Mouse (Mus musculus) R1 (cell line): ENCODE measurements at regions not wholly inside any gene's neighbourhood (a gene's known extent, or its start where the extent isn't known, plus 50 kb on each side); places are given as distances from the start of the nearest gene placed in this dataset.
"Not testable (repeated sequence)": the region's sequence is repeated elsewhere in the genome, so short reads cannot be mapped to it uniquely, and the experiment has no call there.

ENCODE experiments used
- DNase-seq: peaks from one replicate; pipeline ENCODE4 v3.0.0-alpha.2; 2018; ENCODE audit warnings: low read depth, low spot score

DNA sequence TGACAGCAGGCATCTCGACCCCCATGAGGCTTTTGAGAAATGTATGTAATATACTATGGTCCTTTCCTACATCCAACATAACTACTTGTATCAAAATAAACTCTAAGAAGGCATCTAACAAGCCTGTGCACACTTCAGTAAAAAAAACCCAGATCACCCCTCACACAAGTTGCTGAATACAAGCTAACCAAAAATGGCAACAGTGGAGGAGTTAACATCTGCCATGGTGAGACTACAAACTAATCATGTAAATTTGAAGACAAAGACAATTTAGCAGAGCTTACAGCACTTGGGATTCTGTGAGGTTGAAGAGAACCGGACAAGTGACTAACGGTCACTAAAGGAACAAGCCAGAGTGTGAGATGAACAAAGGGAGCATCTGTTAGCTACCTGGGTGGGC is 380.6 kb upstream of the Ngly1 start:
- no peak for DNase-seq

DNA sequence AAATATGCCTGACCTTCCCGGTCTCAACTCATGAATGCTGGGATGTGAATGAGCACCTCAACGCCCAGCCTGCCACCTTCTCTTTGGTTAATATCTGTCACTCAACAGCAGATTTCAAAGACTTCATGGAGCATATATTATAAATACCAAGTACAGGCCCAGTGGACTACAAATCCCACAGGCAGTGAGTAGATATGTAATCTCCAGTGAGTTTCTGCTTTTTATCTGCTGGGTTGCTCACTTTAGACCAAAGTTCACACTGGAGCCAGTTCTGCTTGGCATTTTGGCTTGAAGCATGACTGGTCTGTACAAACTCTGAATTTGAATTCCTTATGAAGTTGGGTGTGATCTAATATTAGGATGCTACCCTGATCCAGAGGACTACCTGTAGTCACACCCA is 377.1 kb upstream of the Ngly1 start:
- DNase-seq = no peak

DNA sequence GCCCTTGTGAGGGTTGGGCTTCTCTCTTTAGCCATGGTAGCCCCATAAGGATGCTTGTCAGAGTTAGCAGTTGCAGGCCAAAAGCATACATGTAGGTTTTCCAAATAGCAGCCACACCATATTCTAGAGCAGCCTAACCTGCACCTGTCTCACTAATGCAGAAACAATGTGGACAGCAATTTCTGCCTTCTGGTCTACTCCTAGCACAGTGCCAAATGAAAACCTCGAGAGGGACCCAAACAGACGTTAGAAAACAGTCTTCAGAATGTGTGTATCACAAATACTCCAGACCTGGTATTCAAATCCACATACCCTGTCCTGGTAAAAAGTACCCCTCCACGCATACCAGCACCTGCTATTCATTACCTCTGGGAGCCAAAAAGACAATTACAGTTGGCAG is 368.9 kb upstream of the Ngly1 start:
- DNase-seq = peak; percentile 24

DNA sequence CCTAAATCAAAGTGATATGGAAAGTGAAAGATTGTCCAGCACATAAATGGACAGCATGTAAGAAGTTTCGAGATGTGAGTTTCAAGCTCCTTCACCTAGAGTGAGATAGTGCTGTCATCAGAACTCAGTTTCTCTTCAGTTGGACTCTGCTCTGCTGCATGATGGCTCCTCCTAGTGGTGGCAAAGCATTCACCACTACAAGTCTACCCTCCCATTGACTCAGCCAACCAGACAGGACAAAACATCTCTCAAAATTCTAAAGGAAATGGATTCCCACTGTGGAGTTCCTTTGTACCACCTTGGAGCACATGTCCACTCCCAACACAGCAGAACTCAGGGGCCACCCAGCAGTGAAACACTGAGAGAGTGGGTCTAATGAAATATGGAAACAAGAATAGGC is 367.8 kb upstream of the Ngly1 start:
- peak; percentile 72 for DNase-seq

DNA sequence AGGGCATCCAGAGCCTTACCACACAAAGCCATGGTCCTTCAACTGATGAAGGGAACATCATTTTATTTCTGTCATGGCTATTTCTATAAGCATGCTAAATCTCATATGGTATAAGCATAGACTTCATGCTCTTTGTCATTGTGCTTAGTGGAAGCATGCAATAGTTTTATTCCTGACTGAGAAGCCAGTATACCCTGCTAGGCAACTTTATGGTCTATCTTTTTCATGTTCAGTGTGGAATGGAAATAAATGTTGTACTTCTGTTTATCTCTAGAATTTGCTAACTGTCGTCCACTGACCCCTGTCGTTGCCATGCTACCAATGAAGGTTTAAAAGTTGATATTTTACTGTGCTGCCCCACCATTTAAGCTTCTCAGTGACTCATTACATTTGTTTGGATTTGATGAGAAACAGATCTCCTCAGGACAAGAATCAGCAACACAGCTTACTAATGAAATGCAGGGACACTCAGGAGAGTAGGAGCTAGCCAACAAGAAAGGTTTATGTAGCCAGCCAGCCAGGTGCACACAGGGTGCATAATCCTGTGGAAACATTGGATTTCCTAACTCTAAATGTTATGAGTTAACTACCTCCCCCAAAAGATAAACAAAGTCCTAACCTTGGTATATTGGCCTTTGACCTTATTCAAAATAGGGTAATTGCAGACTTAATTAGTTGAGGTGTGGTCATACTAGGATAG is 364.3 kb upstream of the Ngly1 start:
- no peak for DNase-seq

DNA sequence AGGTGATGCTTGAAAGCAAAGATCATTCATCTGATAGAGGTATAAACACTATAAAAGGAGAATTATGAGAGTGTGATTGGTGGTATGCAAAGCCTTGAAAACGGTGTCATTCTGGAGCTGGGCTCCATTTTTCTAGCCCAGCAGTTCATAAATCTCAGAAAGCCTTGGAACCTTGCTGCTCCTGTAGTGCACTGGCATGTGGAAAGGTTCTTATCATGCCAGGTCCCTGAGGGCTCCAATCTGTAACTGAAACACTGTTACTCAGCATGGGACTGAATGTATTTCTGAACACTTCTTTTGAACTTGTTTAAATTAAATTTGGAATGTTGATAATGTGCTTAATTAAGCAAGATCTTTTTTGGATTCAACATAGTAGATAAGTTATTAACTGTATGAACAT is 352.0 kb upstream of the Ngly1 start:
- no peak for DNase-seq

DNA sequence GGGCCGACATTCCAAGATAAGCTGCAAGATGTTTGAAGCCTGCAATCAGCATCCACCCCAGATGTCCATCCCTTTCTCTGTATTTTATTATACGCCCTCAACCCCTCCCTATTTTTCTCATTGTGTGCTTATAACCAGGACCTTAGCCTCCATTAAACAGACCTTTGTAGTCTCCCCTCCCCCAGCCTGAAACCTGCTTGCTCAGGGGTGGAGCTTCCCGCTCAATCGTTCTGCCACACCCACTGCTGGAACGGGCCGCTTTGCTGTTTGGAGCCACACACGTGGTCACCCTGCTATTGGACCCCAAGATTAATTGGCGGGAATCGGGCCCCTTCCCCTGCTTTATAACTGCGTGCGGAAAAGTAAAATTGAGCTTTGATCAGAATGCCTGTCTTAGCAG is 342.7 kb upstream of the Ngly1 start:
- peak; percentile 39 for DNase-seq

DNA sequence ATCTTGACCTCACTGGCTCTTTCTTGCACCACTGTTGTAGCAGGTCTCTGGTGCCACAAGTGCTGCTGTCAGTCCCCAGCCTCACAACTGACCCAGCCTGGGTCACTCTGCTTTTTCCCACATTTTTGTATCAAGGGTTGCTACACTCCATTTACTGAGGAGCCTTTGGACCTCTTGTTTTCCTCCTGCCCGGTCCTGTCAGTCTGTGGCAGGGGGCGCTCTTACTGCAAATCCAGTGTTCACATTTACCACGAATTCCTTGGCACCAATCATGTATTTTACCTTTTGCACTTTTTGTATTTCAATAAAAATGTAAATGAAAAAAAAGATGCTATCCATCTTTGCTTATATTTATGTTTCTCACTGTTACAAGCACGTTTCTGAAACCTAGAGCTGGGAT is 335.9 kb upstream of the Ngly1 start:
- not testable (repeated sequence) for DNase-seq

DNA sequence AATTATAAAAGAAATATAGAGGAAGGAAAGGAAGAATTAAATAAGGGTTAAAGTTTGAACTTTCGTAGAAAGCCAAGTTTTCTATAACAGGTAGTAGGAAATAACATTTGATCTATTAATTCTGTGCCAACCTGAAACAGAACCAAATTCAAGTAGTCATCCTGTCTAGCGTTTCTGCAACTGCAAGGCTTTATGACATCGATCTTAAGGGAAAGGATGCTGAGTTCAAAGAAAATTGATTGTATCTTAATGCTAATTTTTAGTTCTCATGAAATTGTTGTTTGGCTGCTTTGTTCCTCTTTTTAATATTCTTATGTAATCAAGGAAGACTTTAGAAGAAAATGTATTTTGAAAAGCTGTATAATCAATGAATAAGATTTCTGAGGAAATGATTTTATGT is 334.9 kb upstream of the Ngly1 start:
- DNase-seq = no peak

DNA sequence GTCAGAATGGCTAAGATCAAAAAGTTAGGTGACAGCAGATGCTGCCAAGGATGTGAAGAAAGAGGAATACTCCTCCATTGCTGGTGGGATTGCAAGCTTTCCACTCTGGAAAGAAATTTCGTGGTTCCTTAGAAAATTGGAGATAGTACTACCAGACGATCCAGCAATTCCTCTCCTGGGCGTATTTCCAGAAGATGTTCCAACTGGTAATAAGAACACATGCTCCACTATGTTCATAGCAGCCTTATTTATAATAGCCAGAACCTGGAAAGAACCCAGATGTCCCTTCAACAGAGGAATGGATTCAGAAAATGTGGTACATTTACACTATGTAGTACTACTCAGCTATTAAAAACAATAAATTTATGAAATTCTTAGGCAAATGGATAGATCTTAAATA is 324.4 kb upstream of the Ngly1 start:
- DNase-seq = not testable (repeated sequence)

DNA sequence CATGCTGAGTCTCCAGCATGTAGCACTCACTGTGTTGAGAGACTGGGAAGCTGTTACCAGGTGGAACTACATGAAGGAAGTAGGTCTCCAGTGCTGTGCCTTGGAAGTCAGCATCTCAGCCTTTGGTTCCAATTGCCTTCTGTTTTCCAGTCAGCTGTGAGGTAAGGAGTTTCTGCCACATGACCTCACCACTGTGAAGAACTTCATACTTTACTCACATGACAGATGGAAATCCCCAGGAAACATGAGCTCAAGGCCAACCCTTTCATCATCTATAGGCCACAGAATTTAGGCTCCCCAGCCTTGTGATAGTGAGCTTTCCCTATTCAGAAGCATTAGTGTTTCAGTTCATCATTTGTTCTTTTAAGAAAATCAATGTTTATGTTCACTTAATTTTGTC is 314.4 kb upstream of the Ngly1 start:
- no peak for DNase-seq

DNA sequence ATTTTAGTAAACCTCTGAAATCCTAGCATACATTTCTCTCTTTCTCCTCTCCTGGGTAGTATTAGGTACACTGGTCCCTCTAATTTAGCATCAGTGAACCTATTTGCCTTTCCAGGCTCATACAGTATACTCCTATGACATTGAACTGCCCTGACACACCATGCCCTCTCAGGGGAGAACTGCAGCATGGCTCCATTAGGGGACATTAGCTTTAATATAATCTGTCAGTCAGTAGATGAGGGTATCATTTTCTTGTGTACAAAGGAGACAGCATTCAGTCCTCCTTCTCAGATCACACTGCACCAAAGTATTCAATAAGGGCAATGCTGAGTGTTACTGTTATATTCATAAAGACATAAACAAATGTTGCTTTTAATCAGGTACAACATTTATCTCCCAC is 278.8 kb upstream of the Ngly1 start:
- no peak for DNase-seq

DNA sequence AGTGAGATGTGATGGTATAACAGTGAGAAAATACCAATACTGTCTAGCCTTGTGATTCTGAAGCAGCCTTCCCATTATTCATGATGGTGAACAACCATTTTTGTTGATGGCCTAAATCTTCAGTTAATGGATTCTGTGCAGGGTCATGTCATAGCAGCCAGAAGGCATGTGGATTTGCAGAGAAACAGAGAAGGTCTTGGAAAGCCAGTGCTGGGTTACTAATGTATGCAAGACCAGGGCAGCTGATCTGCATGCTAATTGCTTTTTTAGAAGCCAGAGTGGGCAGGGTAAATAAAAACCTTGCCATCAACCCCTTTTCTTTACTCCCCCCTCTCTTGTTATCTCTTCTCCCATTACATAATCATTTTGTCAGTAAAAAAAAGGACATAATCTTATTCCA is 278.3 kb upstream of the Ngly1 start:
- DNase-seq = no peak

DNA sequence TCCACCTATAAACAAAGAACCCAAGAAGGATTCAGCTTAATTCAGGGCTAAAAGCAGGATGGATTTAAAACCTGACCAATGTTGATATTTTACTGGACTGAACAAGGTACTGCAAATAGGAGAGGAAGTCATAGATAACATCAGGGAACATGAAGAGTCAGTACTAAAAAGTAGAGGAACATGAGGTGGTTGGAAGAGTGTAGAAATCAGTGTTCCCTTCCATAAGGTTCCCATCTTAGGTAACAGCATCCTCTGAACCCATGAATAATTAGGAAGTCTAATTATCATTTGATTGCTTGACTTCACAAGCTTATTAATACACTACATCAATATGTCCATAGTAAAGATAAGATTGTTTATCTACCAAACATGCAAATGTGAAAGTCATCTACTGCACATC is 277.8 kb upstream of the Ngly1 start:
- DNase-seq = no peak

DNA sequence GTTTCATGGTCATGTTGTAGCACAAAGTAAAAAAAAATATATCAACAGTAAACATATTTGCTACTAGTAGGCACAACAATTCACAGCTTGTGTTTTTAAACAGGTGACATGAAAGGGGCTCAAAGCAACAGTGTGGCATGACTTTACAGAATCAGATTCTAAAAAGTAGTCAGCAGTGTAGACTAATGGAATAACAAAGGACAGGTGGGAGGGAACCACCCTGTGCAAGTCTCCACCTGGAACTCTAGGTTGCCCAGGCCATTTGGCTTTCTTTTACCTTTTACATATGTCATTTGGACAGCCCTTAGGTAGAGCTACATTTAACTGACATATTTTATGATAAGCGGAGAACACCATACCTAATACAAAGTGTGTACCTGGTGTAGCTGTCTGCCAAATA is 271.7 kb upstream of the Ngly1 start:
- peak; percentile 66 for DNase-seq

DNA sequence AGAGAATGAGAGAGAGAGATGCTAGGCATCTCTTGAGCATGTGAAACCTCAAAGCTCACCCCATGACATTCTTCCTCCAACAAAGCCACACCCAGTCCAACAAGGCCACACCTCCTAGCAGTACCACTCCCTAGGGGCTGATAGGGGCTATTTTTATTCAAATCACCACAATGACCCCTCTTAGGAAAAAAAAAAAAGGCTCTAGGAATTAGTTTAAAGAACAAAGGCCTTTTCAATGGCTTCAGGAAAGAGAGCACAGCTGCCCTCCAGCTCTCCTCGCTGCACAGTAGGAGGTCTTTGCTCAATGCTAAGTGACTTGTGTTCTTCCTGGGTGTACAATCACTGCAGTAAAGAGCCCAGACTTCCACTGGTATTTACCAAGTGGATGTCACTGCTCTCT is 270.8 kb upstream of the Ngly1 start:
- DNase-seq = peak; percentile 99

DNA sequence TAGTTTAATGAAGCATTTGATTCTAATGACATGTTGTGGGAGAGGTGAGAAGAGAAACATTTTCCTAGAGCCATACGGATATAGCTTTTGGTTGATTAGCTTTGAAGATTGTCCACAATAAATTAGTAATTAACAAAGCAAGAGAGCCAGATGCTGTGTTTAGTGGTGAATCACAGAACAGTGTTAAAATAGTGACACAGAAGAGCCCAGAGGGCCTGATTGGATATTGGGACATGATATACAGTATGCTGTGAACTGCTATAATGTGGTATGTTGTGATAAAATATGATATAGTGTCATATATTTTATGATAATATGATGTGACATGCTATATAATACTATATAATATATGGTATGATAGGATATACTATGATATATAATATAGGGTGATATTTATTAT is 243.7 kb upstream of the Ngly1 start:
- no peak for DNase-seq

DNA sequence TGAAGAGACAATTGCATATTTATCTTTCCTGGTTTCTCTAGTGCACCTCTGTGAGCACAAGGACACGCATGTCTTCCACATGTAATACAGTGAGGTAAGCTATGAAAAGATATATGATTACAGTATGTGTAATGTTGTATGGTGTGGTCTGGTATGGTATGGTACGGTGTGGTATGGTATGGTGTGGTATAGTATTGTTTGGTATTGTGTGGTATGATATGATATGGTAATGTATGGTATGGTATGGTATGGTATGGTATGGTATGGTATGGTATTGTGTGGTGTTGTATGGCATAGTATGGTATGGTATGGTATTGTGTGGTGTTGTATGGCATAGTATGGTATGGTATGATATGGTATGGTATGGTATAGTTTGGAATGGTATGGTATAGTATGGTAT is 242.1 kb upstream of the Ngly1 start:
- DNase-seq = no peak

DNA sequence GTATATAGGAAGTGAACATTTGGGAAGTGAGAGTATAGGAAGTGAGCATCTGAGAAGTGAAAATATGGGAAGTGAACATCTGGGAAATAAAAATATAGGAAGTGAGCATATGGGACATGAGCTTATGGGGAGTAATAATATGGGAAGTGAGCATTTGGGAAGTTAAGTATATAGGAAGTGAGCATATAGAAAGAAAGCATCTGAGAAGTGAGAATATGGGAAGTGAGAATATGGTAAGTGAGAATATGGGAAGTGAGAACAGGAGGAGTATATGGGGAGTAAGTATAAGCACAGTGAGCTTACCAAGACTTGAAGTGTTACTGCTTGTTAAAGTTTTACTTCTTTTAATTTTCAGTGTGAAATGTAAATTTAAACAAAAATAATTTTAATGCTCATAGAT is 239.3 kb upstream of the Ngly1 start:
- DNase-seq = no peak

DNA sequence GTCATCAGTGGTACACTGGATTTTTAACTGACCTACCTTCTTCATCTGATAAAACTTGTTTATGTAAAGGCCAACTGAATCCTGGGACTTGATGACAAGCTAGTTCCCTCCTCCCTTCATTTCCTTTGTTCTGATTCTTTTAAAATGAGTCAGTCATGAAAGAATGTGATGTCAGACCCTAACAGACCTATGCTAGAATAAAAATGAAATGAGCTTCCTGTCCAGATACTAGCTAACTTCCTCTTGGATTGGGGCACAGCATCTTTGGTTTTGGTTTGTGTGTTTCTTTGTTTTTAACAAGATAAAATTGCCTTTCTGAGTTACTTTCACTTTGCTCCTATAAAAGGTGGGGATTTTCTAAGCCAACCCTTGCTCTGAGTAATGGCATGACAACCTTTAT is 225.2 kb upstream of the Ngly1 start:
- no peak for DNase-seq

DNA sequence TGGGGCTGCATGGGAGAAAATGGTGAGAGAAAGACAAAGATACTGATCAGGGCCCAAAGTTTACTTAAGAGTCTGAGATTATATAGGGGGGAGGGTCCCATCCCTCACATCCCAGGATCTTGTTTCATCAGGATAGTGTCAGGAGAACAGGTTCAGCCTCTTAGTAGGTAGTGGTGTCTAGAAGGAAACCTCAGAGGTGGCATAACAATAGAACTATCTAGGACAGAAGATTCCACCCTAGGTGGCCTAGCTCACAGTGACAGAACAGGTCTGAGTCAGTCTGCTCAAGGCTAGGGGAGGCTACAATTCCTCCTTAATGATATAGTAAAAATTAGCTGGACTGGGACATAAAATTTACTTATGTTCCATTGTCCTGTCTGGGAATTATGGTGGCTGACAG is 211.3 kb upstream of the Ngly1 start:
- DNase-seq = peak; percentile 88

DNA sequence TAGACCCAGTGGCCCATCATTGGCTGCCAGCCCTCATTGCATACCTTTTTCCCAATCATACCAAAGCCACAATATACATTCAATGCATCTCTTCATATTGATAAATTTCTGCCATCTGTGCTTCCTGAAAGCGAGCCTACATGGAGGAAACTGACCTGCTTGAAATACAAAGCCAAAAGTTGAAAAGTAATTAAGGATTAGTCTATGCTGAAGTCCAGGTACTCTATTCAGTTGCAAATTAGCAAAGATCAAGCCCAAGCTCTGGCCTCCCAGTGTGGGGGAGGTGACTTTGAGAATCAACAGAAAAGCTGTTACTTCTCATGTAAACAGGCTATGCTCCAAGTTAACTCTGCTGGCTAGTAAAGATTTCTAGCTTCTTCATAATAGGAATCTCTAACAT is 210.7 kb upstream of the Ngly1 start:
- DNase-seq = peak; percentile 79

DNA sequence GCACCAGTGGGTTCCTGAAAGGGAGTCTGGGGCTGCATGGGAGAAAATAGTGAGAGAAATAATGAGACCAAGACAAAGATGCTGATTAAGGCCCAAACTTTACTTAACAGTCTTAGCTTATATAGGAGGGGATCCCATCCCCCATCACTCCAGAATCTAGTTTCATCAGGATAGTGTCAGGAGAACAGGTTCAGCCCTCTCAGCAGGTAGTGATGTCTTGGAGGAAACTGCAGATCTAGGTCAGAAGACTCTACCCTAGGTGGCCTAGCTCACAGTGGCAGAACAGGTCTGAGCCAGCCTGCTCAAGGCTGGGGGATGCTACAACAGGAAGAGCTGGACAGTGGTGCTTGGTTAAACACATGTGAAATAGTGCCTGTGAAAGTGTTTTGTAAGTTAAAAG is 204.6 kb upstream of the Ngly1 start:
- peak; percentile 79 for DNase-seq

DNA sequence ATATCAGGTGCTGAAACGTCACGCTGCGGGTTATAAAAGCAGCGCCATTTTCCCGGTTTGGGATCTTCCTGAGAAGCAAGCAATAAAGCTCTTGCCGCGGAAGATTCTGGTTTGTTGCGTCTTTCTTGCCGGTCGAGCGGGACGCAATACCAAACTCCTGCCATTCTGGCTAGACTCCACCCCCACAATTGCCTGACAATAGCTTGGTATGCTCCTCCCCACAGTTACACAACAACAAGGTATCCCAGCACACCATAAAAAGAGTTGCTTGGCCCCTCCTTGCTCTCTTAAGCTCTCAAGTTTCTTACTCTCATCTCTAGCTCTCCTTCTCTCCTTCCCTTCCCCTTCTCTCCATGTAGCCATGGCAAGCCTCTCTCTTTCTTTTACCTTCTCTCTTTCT is 176.5 kb upstream of the Ngly1 start:
- DNase-seq = peak; percentile 87
